Mouse (Mus musculus) ES-E14 (cell line): ENCODE data around the gene Gm21411. TPM values are rescaled to one million over a fixed set of nuclear protein-coding genes. Genes with fewer than 3 reads are reported as not detected.
"Not testable (repeated sequence)": the region's sequence is repeated elsewhere in the genome, so short reads cannot be mapped to it uniquely, and the experiment has no call there.

Experiments
- DNase-seq: peaks from one replicate; pipeline ENCODE4 v3.0.0-alpha.2; 2013; ENCODE audit warnings: low read depth, low spot score
- H3K27ac ChIP-seq: 2 replicates; pipeline ENCODE4 v1.5.1; 2012; ENCODE audit warnings: low read depth, mild to moderate bottlenecking, low read length, moderate library complexity, mixed read lengths; ENCODE audit not compliant: poor library complexity, insufficient read depth, severe bottlenecking
- H3K36me3 ChIP-seq: 2 replicates; pipeline ENCODE4 v1.6.1; 2012; ENCODE audit warnings: mild to moderate bottlenecking, low read length, moderate library complexity, mixed read lengths; ENCODE audit not compliant: control insufficient read depth, poor library complexity, insufficient read depth, severe bottlenecking
- H3K4me1 ChIP-seq, 2 experiments: fragments of 150-350 bp in 1 of 2; sonication (generic) in 1 of 2; 2 replicates each; pipeline ENCODE4 v1.6.1; 2012; ENCODE audit warnings: low read length in 2 of 2, mild to moderate bottlenecking in 1 of 2, mixed read lengths in 1 of 2; ENCODE audit not compliant: control insufficient read depth in 2 of 2, insufficient read depth in 2 of 2, poor library complexity in 1 of 2
- H3K4me3 ChIP-seq, 2 experiments: fragments of 150-350 bp in 1 of 2; sonication (generic) in 1 of 2; 2 replicates each; pipeline ENCODE4 v1.5.1; 2012; ENCODE audit warnings: low read length in 2 of 2, low read depth in 1 of 2, mild to moderate bottlenecking in 1 of 2, mixed read lengths in 1 of 2; ENCODE audit not compliant: insufficient read depth in 1 of 2, poor library complexity in 1 of 2, severe bottlenecking in 1 of 2
- H3K9ac ChIP-seq: 2 replicates; pipeline ENCODE4 v1.6.1; 2012; ENCODE audit warnings: low read depth, mild to moderate bottlenecking, low read length, mixed read lengths; ENCODE audit not compliant: poor library complexity, insufficient read depth, severe bottlenecking
- H3K9me3 ChIP-seq: fragments of 150-350 bp; sonication (generic); 2 replicates; pipeline ENCODE4 v1.6.1; 2012; ENCODE audit warnings: low read depth, mild to moderate bottlenecking, low read length; ENCODE audit not compliant: control insufficient read depth, insufficient read depth
- CHD2 ChIP-seq: IDR thresholded peaks from 2 replicates; pipeline ENCODE4 v1.6.1; 2014; ENCODE audit warnings: mild to moderate bottlenecking, low read depth, low read length, inconsistent platforms
- HCFC1 ChIP-seq: IDR thresholded peaks from 2 replicates; pipeline ENCODE4 v1.6.1; 2012; ENCODE audit warnings: low read length, inconsistent platforms, borderline replicate concordance; ENCODE audit not compliant: insufficient read depth
- MAFK ChIP-seq: IDR thresholded peaks from 2 replicates; pipeline ENCODE4 v1.6.1; 2014; ENCODE audit warnings: mild to moderate bottlenecking, low read depth, low read length, inconsistent platforms; ENCODE audit not compliant: insufficient read depth
- ZC3H11A ChIP-seq: IDR thresholded peaks from 2 replicates; pipeline ENCODE4 v1.6.1; 2012; ENCODE audit warnings: low read depth, mild to moderate bottlenecking, inconsistent platforms, low read length, borderline replicate concordance
- ZNF384 ChIP-seq: IDR thresholded peaks from 2 replicates; pipeline ENCODE4 v1.6.1; 2012; ENCODE audit warnings: low read depth, low read length, inconsistent platforms
- in situ Hi-C, 2 experiments: fragments of 600-800 bp; cut with MboI; formaldehyde crosslinking; loops; one replicate each; pipeline ENCODE4 v1.15.1; 2025; ENCODE audit warnings: low sequenced_read_pairs in 2 of 2, inconsistent platforms in 1 of 2; ENCODE audit not compliant: unreplicated experiment in 2 of 2
- total RNA-seq: library from RNA; depleted of rRNA; stranded (reverse); fragments of 300-350 nt; gene quantifications from 2 replicates; pipeline ENCODE4 v1.2.3, GENCODE M21; 2012; rRNA removed

Gm21411 gene
- 91.3 and 133 TPM in 2 replicates for total RNA-seq

- Histone ChIP-seq H3K9ac (peak within 1 kb of the TSS; percentile 89), H3K27ac (peak within 1 kb of the TSS; percentile 91), H3K4me3 (peak within 1 kb of the TSS; percentile 85 to 87)
- H3K36me3 ChIP-seq, H3K9me3 ChIP-seq, in situ Hi-C loops, H3K4me1 ChIP-seq: not testable (repeated sequence)
- DNase-seq: peak; percentile 66
These were observed at the start of gene Gm21411 for GRCm38 (mm10) chr4:146909386-146910137. Gene Gm21411, minus strand, starts transcription at chr4:146909590.

- H3K4me3 ChIP-seq, H3K9me3 ChIP-seq, H3K9ac ChIP-seq, in situ Hi-C loops, H3K36me3 ChIP-seq, H3K27ac ChIP-seq, H3K4me1 ChIP-seq, DNase-seq: not testable (repeated sequence)
These were observed 32.3 kb upstream of the Gm21411 start for GRCm38 (mm10) chr4:146941691-146942090.

- in situ Hi-C loops: no loop called here
- peak overlapping the region; percentile 96 for H3K9ac ChIP-seq
- H3K36me3 ChIP-seq: no peaks in the 10 kb centered on the region
- DNase-seq: peak; percentile 71
- H3K4me1 ChIP-seq: 0 out of 4 replicates have a peak, but pooled peaks cover 0 to 3% of the 10 kb centered on the region in 2 experiments
- H3K4me3 ChIP-seq: peak overlapping the region; percentile 78 to 94
- no peak for TF ChIP-seq CHD2
- TF ChIP-seq HCFC1: no peak
- no peak for TF ChIP-seq ZNF384
- no peak for TF ChIP-seq MAFK
- no peak for TF ChIP-seq ZC3H11A
- no peaks in the 10 kb centered on the region for H3K9me3 ChIP-seq
- H3K27ac ChIP-seq: no peak overlapping the region
These were observed 23.1 kb upstream of the Gm21411 start for GRCm38 (mm10) chr4:146932311-146933082.

DNA sequence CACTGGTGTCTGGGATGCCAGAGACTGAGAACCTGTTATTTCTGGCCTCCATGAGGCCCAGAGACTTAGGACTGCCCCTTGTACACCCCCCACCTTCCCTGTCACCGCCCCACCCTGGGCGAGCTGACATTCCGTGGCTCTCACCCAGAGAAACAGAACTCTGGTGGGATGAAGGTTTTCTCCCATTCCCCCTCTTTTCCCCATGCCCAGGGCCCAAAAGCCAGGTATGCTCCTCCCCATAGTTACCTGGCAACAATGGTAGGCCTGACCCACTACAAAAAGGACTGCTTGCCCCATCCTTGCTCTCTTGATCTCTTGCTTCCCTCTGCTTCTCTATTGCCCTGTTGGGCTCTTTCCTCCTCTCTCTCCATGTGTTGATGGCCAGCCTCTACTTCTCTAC, 5.8 kb upstream of the Gm21411 start:
- H3K36me3 ChIP-seq: no peaks in the 10 kb centered on the region; the same call in 1 of the 2 replicates
- H3K27ac ChIP-seq: peak overlapping the region; percentile 40; the same call in 1 of the 2 replicates
- TF ChIP-seq ZNF384 (no peak), MAFK (no peak), HCFC1 (no peak), CHD2 (no peak), ZC3H11A (no peak)
- H3K4me1 ChIP-seq: 0 out of 4 replicates have a peak, but pooled peaks cover 0 to 3% of the 10 kb centered on the region in 2 experiments
- in situ Hi-C loops: no loop called here
- H3K9me3 ChIP-seq: no peaks in the 10 kb centered on the region
- no peak for DNase-seq
- no peak overlapping the region for H3K9ac ChIP-seq
- no peak overlapping the region for H3K4me3 ChIP-seq

- Histone ChIP-seq H3K27ac (peak overlapping the region; percentile 85; the same call in 1 of the 2 replicates), H3K4me3 (peak overlapping the region; percentile 64 to 87)
- H3K36me3 ChIP-seq, H3K9ac ChIP-seq, H3K4me1 ChIP-seq, H3K9me3 ChIP-seq, in situ Hi-C loops: not testable (repeated sequence)
- DNase-seq: peak; percentile 79
These were observed 1.3 kb downstream of the Gm21411 start for GRCm38 (mm10) chr4:146908131-146908530.

GRCm38 (mm10) chr4:146904782-146905181, 4.6 kb downstream of the Gm21411 start:
- peak overlapping the region; percentile 44 to 58; a peak in 2 of 4 replicates for H3K4me3 ChIP-seq
- in situ Hi-C loops, DNase-seq, H3K9me3 ChIP-seq, H3K9ac ChIP-seq, H3K4me1 ChIP-seq, H3K36me3 ChIP-seq: not testable (repeated sequence)
- H3K27ac ChIP-seq: peak overlapping the region; percentile 78; the same call in 1 of the 2 replicates

GRCm38 (mm10) chr4:146903126-146903525, 6.3 kb downstream of the Gm21411 start:
- in situ Hi-C loops, H3K36me3 ChIP-seq: not testable (repeated sequence)

More at GRCm38 (mm10) chr4:146903126-146903525, 6.3 kb downstream of the Gm21411 start:
- Histone ChIP-seq H3K27ac (peak overlapping the region; percentile 85; the same call in 1 of the 2 replicates), H3K4me3 (peak overlapping the region in 1 of 2 experiments; percentile 35; a peak in 2 of 4 replicates)
- not testable (repeated sequence) for H3K9me3 ChIP-seq, H3K9ac ChIP-seq, H3K4me1 ChIP-seq, DNase-seq
